Mouse (Mus musculus): ENCODE data around the gene Mad2l1bp.

Gene Mad2l1bp

DNA sequence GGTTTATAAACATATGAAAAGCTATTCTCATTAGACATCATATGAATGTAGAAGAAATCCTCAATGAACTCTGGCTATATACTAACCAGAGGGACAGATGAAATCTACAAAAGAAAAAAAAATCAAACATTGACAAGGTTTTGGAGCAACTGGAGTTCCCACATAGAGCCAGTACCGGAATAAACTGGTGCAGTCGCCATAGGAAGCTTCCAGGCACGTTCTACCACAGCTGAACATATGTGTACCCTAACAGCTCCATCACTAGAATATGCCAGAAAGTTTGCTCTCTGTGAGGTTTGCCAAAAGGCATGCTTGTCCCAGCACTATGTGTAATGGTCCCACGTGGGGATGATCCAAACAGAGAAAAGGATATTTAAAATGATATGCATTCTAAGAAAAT lies 45.1 kb downstream of the Mad2l1bp start:
- no peak for DNase-seq

DNA sequence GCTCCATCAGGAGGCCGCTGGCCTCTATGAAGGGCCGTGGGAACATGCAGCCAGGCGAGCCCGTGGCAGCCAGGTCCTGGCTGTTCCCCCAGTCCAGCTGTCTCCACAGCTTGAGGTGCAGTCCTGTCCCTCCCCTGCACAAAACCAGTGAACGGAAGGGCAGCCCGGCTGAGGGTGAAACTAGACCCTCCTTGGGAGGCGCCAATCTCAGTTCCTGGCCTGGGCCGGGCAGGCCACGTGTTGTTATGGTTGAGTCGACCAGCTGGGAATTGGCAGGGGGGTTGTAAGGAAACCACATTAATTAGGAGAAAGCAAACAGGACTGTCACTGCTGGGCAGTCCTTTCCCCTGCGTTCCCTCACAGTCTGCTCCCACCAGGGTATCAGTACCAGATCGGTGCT lies 48.9 kb downstream of the Mad2l1bp start:
- no peak for DNase-seq

DNA sequence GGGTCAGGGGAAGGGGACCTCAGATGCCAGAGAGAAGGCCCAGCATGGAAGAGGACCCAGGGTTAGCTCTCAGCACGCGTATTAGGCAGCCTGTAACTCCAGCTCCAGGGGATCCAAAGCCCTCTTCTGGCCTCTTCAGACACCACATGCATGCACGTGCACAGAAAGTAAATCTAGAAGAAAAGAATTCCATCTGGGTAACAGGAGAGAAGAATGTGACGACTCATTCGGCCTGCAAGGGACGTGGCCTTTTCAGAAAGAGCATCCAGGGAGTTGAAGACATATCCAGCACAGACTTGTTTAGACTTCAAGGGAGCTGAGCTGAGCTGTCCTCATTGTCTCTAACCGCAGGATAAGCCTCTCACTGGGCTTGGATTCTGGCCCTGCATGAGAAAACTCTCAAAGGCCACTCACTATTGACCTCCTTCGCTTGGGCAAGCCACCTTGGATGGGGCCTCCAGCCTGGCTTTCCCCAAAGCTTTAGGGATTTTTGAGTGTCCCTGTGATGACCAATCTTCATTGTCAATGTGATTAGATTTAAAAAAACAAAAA lies 50.7 kb downstream of the Mad2l1bp start:
- DNase-seq: no peak

DNA sequence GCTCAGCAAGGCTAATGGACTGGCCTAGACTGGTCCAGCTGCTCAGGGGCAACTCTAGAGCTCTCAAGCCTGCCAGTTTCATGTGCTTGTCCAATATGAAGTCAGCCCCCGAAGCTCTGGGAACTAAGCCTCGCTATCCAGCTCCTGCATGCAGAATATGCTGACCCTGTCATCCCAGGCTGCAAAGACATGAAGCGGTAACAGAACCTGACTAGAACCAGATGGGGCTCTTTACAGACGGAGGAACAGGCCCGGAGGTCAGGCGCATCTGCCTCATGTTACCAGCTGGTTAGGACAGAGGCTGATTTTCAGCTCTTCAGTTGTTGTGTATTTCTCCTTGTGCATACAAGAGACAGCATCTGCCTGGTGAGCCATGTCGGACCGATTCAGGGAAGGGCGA lies 51.4 kb downstream of the Mad2l1bp start:
- DNase-seq: no peak

DNA sequence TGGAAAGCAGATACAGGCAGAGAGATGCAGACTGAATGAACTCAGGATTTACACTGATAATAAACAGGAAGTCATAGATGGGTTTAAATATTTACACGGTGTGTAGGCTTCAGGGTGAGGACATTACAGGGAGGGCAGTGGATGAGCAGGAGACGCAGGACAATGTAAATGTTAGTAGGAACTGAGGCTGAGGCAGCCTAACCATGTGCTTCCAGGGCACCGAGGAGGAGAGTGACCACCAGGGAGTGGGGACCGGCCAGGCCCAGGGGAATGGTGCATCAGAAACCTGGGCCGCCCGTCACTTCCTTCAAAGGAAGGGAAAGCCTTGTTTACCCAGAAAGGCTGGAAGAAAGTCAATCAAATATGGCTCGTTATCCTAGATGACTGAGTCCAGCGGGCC lies 54.8 kb downstream of the Mad2l1bp start:
- DNase-seq: no peak

All from cerebellum, adult 18-20 months (tissue).